Mouse (Mus musculus): ENCODE measurements around the gene Nhsl1.

GRCm38 (mm10) chr10:18510663-18511062 is 191.9 kb downstream of the Nhsl1 start:
- TF ChIP-seq CTCF (IDR thresholded peaks at IDR 0.05; ENCODE audit: low read depth) (no peak), EP300 (IDR thresholded peaks at IDR 0.05; ENCODE audit: low read depth) (no peak)

Measured in liver, embryonic 14.5 days (tissue).